Mouse (Mus musculus) liver, embryonic 14.5 days (tissue): ENCODE data around the gene Cldn24. TPM values are rescaled to one million over a fixed set of nuclear protein-coding genes. Genes with fewer than 3 reads are reported as not detected.

ENCODE experiments used
- ATAC-seq: fragments of 200-750 bp; cut with Nextera tagmentation; 2 replicates; pipeline ENCODE4 v1.8.0; 2017; ENCODE audit warnings: moderate number of reproducible peaks, mild to moderate bottlenecking, moderate library complexity; ENCODE audit not compliant: insufficient read depth
- DNase-seq, 3 experiments: peaks; one replicate each; pipeline ENCODE4 v3.0.0-alpha.2; 2012 to 2013; ENCODE audit warnings: low read depth in 3 of 3, low spot score in 3 of 3
- H3K27ac ChIP-seq: fragments of 300-500 bp; sonication (generic); 2 replicates; pipeline ENCODE4 v1.5.1; 2014; ENCODE audit warnings: moderate library complexity, mild to moderate bottlenecking, control low read depth, inconsistent platforms
- H3K27me3 ChIP-seq: fragments of 300-500 bp; sonication (generic); 2 replicates; pipeline ENCODE4 v1.6.1; 2014; ENCODE audit warnings: mild to moderate bottlenecking, low read length, moderate library complexity; ENCODE audit not compliant: control insufficient read depth, insufficient read depth
- H3K36me3 ChIP-seq: fragments of 300-500 bp; sonication (generic); replicated peaks from 2 replicates; pipeline ENCODE4 v1.6.1; 2014; ENCODE audit warnings: low read depth; ENCODE audit not compliant: control insufficient read depth, insufficient read depth
- H3K4me1 ChIP-seq, 2 experiments: fragments of 200-500 bp in 1 of 2; fragments of 300-500 bp in 1 of 2; sonication (generic) in 1 of 2; replicated peaks; 2 replicates each; pipeline ENCODE4 v1.6.1; 2012 to 2014; ENCODE audit warnings: antibody characterized with exemption in 1 of 2, inconsistent platforms in 1 of 2, low read length in 1 of 2; ENCODE audit not compliant: control insufficient read depth in 2 of 2, insufficient read depth in 2 of 2
- H3K4me2 ChIP-seq: fragments of 300-500 bp; sonication (generic); 2 replicates; pipeline ENCODE4 v1.6.1; 2014; ENCODE audit warnings: low read depth, mild to moderate bottlenecking, control low read depth, moderate library complexity
- H3K4me3 ChIP-seq, 2 experiments: fragments of 200-500 bp in 1 of 2; fragments of 300-500 bp in 1 of 2; sonication (generic) in 1 of 2; 2 replicates each; pipeline ENCODE4 v1.5.1; 2012 to 2014; ENCODE audit warnings: low read depth in 2 of 2, low read length in 2 of 2, mild to moderate bottlenecking in 2 of 2, control low read depth in 1 of 2, inconsistent platforms in 1 of 2, moderate library complexity in 1 of 2; ENCODE audit not compliant: insufficient read depth in 1 of 2
- H3K9ac ChIP-seq: fragments of 300-500 bp; sonication (generic); replicated peaks from 2 replicates; pipeline ENCODE4 v1.6.1; 2014; ENCODE audit warnings: mild to moderate bottlenecking, control low read depth, moderate library complexity
- H3K9me3 ChIP-seq: fragments of 300-500 bp; sonication (generic); 2 replicates; pipeline ENCODE4 v1.6.1; 2016; ENCODE audit warnings: low read length, mixed read lengths; ENCODE audit not compliant: control insufficient read depth
- CTCF ChIP-seq: IDR thresholded peaks from 2 replicates; pipeline ENCODE4 v1.5.1; 2016; ENCODE audit warnings: antibody characterized with exemption, low read depth, control low read depth
- EP300 ChIP-seq: IDR thresholded peaks from 2 replicates; pipeline ENCODE4 v1.6.1; 2016; ENCODE audit warnings: antibody characterized with exemption, low read depth
- WGBS: fragments of 180-500 bp; shearing (Covaris S2); extraction: QIAGEN DNeasy Blood & Tissue Kit; methylation state at CpG from one replicate; pipeline ENCODE4 v1.1.7; 2014; ENCODE audit not compliant: insufficient replicate concordance; 5-methylcytosine and 5-hydroxymethylcytosine counted together
- polyA plus RNA-seq, 2 experiments: library from polyadenylated mRNA; depleted of rRNA in 1 of 2; stranded (reverse) in 1 of 2; unstranded in 1 of 2; fragments of >200 nt; fragmentation: Nextera tagmentation in 1 of 2; extraction: Ambion mirVana in 1 of 2; gene quantifications; 2 replicates each; pipeline versions ENCODE4 v1.2.1 to v1.2.3; 2012 to 2014

The Cldn24 gene
- polyA plus RNA-seq, 2 experiments: not detected

DNA sequence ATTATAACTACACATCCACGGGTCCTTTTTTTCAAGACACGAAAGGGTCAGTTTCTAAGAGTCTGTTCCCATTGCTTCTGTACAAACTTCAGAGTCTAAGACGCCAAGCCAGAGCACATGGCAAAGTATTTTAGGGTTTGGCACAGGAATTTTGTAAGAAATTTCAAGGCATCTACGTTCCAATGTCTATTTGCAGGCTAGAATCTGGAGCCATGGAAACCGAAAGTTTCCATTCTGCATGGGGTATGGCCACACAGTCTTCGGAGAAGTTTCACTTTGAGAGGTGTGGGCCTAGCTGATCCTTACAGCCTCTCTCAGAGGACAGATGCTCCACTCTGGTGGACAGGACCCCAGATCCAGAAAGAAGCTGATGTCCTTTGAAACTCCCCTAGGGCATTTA, 38.0 kb upstream of the Cldn24 start:
- no peak overlapping the region for H3K27ac ChIP-seq
- DNase-seq (no peak), ATAC-seq (no peak)
- H3K9ac ChIP-seq: no peak overlapping the region
- TF ChIP-seq EP300 (no peak), CTCF (no peak)
- WGBS: 69% methylated on average over 6 of the region's 6 CpGs
- H3K4me3 ChIP-seq: no peak overlapping the region
- no peaks in the 10 kb centered on the region for H3K36me3 ChIP-seq
- H3K27me3 ChIP-seq: no peaks in the 10 kb centered on the region
- no peak overlapping the region for H3K4me2 ChIP-seq
- H3K9me3 ChIP-seq: no peaks in the 10 kb centered on the region
- no peaks in the 10 kb centered on the region for H3K4me1 ChIP-seq

DNA sequence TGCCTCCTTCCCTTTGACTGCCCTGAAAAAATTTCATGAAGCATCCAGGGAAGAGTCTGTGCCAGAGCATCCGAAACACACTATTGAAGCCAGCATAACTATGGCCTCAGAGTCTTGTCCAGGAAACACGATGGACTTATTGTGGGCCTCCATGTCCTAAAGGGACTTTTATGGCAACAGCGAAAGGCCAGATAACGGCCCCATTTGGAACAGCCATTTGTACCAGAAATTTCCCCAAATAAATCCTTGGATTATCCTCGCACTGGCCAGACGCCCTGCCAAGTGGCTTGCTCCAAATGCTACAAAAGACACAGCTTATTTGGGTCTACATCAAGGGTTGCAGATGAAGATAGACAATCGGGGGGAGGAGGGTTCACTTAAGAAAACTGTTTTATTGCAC, 37.5 kb upstream of the Cldn24 start:
- H3K9ac ChIP-seq: no peak overlapping the region
- no peaks in the 10 kb centered on the region for H3K36me3 ChIP-seq
- DNase-seq: no peak
- ATAC-seq: no peak
- H3K4me2 ChIP-seq: no peak overlapping the region
- H3K27me3 ChIP-seq: no peaks in the 10 kb centered on the region
- no peak overlapping the region for H3K4me3 ChIP-seq
- no peak for TF ChIP-seq CTCF
- TF ChIP-seq EP300: no peak
- no peaks in the 10 kb centered on the region for H3K4me1 ChIP-seq
- no peak overlapping the region for H3K27ac ChIP-seq
- no peaks in the 10 kb centered on the region for H3K9me3 ChIP-seq
- WGBS: 63% methylated on average over 7 of the region's 7 CpGs

DNA sequence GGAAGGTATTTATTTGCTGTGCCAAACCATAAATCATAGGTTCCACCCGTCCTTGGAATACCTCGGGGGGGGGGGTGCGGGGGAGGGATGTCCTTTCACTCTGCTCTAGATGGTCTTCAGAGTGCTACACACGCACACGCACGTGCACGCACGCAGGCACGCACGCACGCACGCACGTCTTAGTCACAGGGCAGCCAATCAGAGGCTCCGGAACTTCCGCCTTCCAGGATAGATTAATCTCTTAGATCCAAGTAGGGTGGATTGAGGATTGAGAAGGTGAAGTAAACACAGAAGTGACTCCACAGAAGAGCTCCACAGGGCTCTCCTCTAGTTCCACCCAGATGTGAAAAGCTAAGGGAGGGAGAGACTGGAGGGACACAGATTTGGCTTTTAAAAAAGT, 35.6 kb upstream of the Cldn24 start:
- H3K36me3 ChIP-seq: no peaks in the 10 kb centered on the region
- 82% methylated on average over 15 of the region's 15 CpGs for WGBS
- TF ChIP-seq EP300 (no peak), CTCF (no peak)
- no peak for ATAC-seq
- H3K9ac ChIP-seq: no peak overlapping the region
- H3K4me2 ChIP-seq: no peak overlapping the region
- no peaks in the 10 kb centered on the region for H3K9me3 ChIP-seq
- no peaks in the 10 kb centered on the region for H3K4me1 ChIP-seq
- no peak for DNase-seq
- no peak overlapping the region for H3K4me3 ChIP-seq
- H3K27ac ChIP-seq: no peak overlapping the region
- H3K27me3 ChIP-seq: no peaks in the 10 kb centered on the region

DNA sequence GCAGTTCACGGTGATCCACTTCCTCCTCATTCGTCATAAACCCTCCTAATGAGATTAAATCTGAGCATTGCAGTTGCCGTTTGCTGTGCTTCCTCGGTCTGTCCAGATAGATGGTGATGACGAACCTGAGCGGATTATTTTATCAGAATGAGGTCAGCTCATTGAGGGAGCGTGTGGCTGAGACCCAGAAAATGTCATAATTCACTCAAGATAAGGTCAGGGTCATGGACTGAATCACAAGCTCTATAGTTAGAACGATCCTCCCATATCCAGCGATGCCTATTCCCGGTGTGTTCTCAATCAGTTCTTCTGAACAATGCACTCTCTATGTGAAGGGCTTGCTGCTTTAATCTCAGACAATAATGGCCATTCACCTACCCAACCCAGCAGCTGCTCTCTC, 34.2 kb upstream of the Cldn24 start:
- Histone ChIP-seq H3K36me3 (no peaks in the 10 kb centered on the region), H3K4me1 (no peaks in the 10 kb centered on the region), H3K4me2 (no peak overlapping the region), H3K27me3 (no peaks in the 10 kb centered on the region), H3K27ac (no peak overlapping the region), H3K4me3 (no peak overlapping the region), H3K9me3 (no peaks in the 10 kb centered on the region), H3K9ac (no peak overlapping the region)
- DNase-seq (no peak), ATAC-seq (no peak)
- TF ChIP-seq EP300 (no peak), CTCF (no peak)
- WGBS: 51% methylated on average over 10 of the region's 10 CpGs

DNA sequence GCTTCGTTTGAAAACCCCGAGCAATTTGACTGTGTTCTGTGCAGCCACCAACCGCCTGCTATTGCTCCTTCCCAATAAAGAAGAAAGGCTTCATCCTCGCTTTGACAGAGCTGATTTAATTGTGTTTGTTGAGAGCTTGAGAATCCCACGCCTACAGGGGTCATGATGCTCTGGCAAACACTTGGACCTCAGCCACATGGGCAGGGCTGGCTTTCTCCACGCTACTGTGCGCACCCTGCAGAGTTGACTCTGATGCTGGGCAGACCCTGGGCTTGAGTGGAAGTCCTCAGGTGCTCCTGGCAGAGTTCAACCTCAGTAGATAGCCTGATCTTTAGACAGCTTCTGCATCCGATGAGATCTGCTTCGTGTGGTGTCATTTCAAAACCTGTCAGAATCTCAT, 30.0 kb upstream of the Cldn24 start:
- H3K4me1 ChIP-seq: no peaks in the 10 kb centered on the region
- no peaks in the 10 kb centered on the region for H3K27me3 ChIP-seq
- no peak overlapping the region for H3K9ac ChIP-seq
- H3K36me3 ChIP-seq: no peaks in the 10 kb centered on the region
- DNase-seq: no peak
- no peaks in the 10 kb centered on the region for H3K9me3 ChIP-seq
- ATAC-seq: no peak
- 62% methylated on average over 9 of the region's 9 CpGs for WGBS
- H3K4me3 ChIP-seq: no peak overlapping the region
- TF ChIP-seq EP300 (no peak), CTCF (no peak)
- no peak overlapping the region for H3K27ac ChIP-seq
- no peak overlapping the region for H3K4me2 ChIP-seq
